Mouse (Mus musculus): ENCODE data around the gene Dnah11.

DNA sequence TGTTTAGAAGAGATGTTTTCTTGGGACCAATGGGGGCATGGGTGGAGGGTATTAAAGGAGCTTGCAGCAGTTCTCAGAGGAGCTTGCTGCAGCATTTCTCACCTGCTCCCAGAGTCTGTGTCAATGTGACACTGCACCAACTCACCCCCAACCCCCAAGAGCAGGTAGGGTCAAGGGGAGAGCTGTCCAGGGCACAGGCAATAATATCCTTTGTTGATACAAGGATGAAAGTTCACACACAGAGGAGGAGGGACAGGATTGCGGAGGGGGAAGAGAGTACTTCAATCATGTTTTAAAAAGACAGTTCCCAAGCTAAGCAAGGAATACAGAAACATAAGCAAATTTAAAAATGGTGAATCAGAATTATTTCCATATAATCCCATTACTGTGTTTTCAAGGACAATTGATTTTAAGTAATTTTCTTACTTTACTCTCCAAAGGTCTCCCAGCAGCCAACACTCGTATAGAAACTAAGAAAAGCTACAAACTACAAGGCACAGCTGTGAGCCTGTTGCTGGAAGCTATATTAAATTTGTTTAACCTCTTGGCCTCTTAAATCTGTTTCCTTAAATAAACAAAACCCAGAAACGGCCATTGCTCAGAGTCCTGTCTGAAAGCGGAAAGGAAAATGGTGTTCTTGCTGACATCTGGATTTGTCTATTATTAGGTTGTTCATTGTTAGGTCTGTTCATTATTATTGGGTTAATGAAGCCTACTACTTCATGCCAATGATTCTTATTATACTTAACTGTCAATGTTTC, 12.5 kb downstream of the Dnah11 start:
- TF ChIP-seq CTCF (IDR thresholded peaks at IDR 0.05; ENCODE audit: borderline replicate concordance, control insufficient read depth, extremely low read depth, insufficient read depth, low read length, poor library complexity): no peak
- no peak for TF ChIP-seq POLR2A (IDR thresholded peaks at IDR 0.05; ENCODE audit: control insufficient read depth, extremely low read depth, insufficient read depth, low read length, poor library complexity)
